Mouse (Mus musculus) thymus, adult 18-20 months (tissue): ENCODE measurements around the gene Slc39a7.
A peak's percentile ranks its signal among the peaks of the same experiment; 100 is the strongest.
"Not testable (repeated sequence)": the region's sequence is repeated elsewhere in the genome, so short reads cannot be mapped to it uniquely, and the experiment has no call there.

Experiments used
- DNase-seq, 2 experiments: peaks; one replicate each; pipeline ENCODE4 v3.0.0; 2022; ENCODE audit warnings: mixed read lengths in 2 of 2

Gene Slc39a7

DNA sequence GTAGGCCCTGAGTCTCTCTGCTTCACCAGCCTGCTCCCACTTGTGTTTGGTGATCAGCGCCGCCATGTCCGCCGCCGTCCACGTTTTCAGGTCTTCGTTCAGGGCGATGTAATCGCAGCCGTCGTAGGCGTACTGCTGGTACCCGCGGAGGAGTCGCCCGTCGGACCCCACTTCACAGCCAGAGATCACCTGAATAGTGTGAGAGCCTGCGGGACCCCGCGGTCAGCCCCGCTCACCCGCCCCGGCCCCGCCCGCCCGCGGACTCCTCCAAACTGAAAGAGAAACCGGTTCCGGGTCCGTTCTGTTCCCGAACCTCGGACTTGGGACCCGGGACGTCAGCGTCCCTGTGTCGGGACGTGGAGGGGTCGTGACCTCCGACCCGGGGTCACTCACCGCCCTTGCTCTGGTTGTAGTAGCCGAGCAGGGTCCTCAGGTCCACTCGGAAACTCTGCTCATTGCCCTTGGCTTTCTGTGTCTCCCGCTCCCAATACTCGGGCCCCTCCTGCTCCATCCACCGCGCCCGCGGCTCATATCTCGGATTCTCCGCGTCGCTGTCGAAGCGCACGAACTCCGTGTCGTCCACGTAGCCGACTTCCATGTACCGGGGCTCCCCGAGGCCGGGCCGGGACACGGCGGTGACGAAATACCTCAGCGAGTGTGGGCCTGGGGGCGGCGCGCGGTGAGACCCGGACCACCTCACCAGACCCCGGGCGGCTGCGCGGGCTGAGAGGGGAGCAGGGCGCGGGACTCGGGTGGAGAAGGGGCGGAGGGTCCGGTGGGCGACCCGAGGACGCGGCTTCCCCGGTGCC, 31.9 kb downstream of the Slc39a7 start:
- DNase-seq, result peak; percentile 20 to 25

- DNase-seq, result not testable (repeated sequence)
These were observed 32.8 kb downstream of the Slc39a7 start for GRCm38 (mm10) chr17:33998697-33999096.

DNA sequence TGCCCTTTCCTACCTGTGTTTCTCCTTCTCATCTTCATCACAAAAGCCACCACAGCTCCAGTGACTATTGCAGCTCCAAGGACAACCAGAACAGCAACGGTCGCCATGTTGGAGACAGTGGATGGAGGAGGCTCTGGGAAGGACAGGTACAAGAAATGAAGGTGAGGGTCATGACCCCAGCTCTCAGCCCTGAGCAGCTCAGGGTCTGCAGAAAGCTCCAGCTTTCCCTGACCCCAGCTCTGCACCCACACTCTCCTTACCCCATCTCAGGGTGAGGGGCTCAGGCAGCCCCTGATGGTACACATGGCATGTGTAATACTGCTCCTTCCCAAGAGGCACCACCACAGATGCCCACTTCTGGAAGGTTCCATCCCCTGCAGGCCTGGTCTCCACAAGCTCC, 34.5 kb downstream of the Slc39a7 start:
- DNase-seq, result not testable (repeated sequence)

- no peak for DNase-seq
These were observed 35.8 kb downstream of the Slc39a7 start for GRCm38 (mm10) chr17:33995651-33996050.

DNA sequence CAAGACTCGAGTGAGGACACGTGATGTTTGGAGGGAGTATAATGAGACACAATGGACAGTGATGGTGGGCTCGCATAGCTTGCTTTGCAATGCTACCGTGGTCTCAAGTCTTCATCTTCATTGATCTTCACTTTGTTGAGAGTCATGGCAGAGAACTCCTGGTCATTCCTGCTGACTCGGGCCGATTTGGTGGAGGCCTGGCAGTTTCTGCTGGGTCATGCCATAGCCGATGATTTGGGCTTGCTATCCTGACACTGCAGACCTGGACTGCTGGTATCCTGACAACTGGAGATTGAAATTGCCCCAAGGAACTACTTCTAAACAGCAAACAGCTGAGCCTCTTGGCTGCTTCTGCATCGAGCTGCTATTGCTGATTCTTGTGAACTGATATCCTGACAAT, 36.5 kb downstream of the Slc39a7 start:
- no peak for DNase-seq

GRCm38 (mm10) chr17:33991788-33992664, 39.5 kb downstream of the Slc39a7 start:
- no peak for DNase-seq

DNA sequence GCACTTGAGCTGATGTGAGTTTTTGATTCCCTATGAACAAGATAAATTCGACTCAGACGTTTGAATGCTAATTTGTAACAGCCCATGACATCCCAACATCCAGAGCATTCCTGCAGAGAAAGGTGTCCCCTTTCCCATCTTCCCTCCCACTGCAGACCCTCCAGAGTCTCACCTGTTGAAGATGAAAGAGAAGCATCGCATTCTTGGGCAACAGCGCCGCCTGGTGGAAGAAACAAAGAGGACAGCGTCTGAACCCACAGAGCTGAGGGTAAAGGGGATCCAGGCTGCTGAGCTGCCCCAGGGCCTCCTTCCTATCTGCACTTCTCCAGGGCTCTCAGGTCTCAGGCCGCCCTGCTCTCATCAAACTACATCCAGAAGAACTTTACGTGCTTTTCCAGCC, 49.3 kb downstream of the Slc39a7 start:
- DNase-seq, result peak in 1 of 2 experiments; percentile 63

DNA sequence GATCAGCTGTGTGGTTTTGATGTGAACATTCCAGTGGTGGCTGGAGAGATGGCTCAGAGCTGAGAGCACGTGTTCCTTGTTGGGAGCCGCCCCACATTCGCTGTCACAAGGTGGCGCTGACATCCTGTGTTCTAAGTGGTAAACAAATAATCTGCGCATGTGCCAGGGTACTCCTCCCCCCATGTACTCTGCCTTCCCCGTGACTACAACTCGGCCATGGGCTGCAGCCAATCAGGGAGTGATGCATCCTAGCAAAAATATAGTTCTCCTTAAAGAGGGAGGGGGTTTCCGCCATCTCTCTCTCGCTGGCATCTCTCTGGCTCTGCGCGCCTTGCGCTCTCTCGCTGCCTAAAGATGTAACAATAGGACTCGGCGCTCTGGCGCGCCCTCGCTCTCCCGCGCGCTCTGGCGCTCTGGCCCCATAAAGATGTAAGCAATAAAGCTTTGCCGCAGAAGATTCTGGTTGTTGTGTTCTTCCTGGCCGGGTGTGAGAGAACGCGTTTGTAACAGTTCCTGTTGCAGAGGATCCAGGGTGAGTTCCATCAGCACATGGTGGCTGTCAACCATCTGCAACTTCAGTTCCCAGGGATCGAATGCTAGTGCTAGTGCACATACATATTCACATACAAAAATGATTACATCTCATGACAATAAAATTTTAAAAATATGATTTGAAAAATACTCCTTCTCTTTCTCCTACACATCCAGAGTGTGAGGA, 50.1 kb downstream of the Slc39a7 start:
- DNase-seq, result peak; percentile 77 to 88

DNA sequence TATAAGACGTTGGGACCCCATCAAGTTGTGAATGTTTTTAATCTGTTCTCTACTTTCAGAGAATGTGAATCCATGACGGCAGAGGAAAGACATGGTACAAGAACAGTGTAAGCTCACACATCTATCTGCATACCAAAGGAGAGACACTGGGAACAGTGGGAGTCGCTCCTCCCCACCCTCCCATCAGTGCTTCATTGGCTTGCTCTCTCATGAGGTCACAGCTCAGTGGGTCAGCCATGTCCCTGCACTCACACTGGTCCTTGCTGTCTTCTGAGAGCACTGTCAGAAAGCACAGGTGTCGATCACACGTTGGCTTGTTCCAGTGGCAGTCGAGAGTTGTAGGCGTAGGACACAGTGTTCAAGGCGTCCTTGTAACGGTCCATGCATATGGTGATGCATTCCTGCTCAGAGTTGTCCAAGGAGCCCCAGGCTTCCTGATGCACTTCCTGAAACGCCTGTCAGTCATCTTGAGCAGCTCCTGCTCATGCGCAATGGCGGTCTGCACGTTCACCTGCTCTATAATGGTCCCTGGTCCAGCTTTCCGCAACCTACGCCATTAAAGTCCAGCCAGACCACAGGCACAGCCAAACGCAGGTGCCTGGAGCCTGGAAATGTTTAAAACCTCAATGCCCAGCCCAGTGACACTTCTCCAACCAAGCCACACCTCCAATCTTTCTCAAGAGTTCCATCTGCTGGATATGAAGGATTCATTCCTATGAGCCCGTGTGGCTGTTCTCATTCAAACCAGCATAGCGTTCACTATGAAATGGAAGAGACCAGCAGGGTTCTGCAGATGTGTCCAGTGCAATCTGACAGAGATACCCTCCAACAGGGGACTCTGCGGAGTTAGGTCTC, 51.1 kb downstream of the Slc39a7 start:
- DNase-seq, result no peak

DNA sequence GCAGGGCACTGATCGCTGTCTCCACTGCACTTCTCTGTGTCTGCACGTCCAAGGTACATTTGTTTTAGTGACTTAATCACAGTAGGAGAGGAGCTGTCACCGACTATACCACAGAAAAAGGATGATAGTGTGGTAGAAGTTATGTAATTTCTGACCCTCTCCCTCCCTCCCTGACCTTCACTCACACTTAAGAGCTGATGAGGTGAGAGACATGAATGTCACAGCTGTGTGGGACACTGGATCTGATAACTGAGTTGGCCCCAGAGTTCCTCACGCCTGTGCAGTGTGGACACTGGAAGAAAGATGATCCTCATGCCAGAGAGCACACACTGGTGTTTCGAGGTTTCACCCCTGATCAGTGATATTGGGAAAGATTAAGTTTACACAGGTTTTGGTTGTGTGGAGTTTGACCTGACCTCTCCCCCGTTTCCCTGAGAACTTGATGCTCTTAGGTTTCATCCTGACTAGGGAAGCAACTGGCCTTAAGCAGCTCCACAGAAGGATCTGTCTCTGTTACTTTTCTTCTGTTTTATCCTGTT, 51.9 kb downstream of the Slc39a7 start:
- DNase-seq, result no peak

GRCm38 (mm10) chr17:33978631-33979031, 52.9 kb downstream of the Slc39a7 start:
- DNase-seq, result peak; percentile 60 to 73
